Mouse (Mus musculus): ENCODE measurements at regions not wholly inside any gene's neighbourhood (a gene's known extent, or its start where the extent isn't known, plus 50 kb on each side); places are given as distances from the start of the nearest gene placed in this dataset.

DNA sequence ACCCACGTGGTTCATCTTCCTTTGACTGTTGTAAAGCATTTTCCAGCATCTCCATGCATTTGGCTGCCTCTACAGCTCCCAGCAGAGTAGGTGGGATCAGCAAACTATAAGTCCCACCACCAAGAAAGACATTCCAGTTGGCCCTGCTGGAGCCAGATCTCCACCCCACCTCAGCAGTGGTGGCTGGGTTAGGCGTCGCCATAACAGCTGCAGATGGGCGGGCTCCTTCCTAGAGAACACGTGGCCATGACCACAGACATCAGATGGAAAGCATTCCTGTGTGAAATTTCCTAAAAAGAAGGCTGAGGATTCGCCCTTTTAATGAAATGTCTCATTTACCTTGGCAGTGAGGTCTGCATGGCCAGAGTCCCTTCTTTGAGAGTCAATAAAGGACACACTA lies 140.0 kb upstream of the Bmp4 start:
- DNase-seq (ENCODE audit: low spot score in 2 of 2), result no peak

DNA sequence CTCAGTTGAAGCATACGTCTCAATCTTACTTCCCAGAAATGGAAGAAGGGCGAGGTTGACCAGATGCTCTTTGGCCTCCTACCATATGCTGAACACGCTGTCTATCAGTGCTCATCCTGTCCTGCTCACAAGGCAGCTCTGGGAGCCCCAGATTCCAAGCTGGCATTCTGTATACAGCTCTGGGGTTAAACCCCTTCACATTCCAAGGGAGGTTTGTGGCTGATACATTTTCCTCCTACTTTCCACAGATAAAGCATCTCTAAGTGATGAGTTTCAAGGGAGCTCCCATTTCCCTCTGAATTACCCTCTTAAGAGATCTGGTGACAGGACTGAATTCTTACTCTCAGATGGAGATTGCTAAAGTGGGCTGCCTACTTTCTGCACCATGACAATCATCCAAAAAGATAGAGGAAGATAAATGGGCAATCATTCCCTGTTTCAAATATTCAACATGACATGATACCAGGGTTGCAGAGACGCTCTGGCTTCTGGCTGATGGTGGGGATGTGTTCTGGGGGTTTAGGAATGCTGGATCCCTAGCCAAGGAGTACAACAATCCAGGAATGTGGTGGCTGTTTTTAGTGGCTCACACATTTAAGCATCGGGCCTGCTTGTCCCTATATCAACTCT lies 138.7 kb upstream of the Bmp4 start:
- DNase-seq (ENCODE audit: low spot score in 2 of 2), result no peak

- no peak for DNase-seq (ENCODE audit: low spot score in 2 of 2)
Observed at GRCm38 (mm10) chr14:46517258-46517657, 126.8 kb upstream of the Bmp4 start.

- peak in 1 of 2 experiments; percentile 18 for DNase-seq (ENCODE audit: low spot score in 2 of 2)
Observed at GRCm38 (mm10) chr14:46516285-46516684, 125.8 kb upstream of the Bmp4 start.

DNA sequence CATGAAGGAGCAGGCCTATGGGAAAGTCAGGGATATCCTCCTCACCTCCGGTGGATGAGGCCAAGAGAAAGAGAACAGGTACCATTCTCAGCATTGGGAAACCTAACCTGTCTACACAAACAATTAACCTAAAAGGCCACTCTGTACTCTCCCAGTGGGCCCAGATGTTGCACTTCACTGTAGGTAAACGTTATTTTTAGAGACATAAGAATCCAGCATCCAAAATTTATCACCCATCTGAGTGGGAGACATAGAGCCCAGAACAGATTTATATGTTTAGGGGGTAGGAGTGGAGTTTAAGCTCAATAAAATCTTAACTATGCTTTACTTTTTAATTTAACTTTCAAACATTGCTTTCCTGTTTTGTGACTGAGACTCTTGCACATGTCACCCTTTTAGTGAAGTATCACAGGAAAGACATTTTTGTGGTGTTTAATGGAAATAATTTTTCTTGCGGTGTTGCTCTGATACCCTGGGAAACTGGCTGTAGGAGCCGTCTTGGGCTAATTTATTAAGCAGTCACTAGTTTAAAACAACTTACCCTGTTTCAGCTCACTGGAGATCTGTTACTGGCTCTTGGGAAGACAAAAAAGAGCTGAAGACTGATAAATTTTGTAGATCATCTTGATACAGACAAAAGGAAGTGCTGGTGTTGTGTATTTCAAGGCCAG lies 123.9 kb upstream of the Bmp4 start:
- no peak for DNase-seq (ENCODE audit: low spot score in 2 of 2)

GRCm38 (mm10) chr14:46512118-46512517 lies 121.6 kb upstream of the Bmp4 start:
- DNase-seq (ENCODE audit: low spot score in 2 of 2), result peak in 1 of 2 experiments; percentile 22

DNA sequence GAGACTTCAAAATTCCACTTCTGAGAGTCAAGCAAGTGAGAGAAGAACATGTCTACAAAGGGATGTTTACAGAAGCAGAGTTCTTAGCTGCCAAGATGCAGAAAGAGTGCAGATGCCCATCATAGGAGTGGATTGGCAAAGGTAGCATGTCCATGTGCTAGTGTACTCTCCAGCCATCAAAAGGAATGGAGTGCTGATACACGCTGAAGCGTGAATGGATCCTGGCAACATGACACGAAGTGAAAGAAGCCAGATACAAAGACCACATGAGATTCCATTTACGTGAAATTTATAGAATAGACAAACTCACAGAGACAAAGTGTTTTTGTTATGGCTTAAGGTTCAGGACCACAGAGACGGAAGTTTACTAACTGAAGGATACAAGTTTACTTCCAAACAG lies 118.4 kb upstream of the Bmp4 start:
- DNase-seq (ENCODE audit: low spot score in 2 of 2), result no peak

DNA sequence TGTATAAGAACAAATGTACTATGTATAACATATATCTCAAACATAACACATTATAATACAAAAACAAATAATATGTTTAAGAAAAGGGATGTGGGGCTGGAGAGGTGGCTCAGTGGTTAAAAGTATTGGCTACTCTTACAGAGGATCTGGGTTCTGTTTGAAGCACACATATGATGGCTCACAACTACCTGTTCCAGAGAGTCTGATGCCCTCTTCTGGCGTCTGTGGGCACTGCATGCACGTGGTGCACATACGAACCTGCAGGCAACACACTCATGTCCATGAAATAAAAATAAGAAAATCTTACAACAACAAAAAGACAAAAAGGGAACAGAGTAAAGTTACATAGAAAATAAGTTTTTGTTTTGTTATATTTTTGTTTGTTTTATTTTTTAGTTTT lies 114.8 kb upstream of the Bmp4 start:
- DNase-seq (ENCODE audit: low spot score in 2 of 2), result no peak

DNA sequence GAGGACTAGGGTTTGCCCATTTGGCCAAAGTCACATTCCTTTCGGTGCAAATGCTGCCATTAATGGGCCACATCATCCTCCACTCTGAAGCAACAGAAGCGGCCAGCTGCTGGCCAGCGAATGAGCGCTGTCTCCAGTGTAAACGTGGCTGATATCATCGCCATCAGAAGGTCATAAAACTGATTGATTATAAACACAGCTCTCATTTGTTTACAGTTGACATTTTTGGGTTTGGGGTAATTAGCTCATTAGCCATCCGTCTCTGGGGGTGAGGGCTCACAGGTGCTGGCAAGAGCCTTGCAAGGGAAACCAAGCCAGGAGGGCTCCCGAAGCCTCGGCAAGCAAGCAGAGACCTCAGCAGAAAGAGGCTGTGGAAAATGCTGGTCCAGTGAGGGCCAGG lies 101.1 kb upstream of the Bmp4 start:
- peak in 1 of 2 experiments; percentile 27 for DNase-seq (ENCODE audit: low spot score in 2 of 2)

DNA sequence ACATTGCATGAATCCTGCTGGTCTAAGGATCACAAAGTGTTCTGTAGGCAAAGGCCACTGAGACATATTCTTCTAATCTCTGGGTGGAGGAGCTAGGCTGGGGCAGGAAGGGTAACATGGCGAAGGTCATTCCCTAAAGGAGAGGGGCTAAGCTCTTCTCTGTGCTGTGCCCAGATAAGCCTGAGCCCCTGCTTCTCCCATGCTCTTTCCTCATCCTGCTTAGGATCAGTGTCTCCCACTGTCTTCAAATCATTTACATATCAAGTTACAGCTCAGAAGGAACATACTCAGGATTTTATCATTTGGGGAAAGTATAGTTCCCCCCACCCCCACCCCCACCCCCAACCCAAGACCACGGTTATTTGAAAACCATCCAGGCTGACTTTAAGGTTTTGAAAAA lies 100.7 kb upstream of the Bmp4 start:
- DNase-seq (ENCODE audit: low spot score in 2 of 2), result peak in 1 of 2 experiments; percentile 9

GRCm38 (mm10) chr14:46487551-46487950 lies 97.1 kb upstream of the Bmp4 start:
- DNase-seq (ENCODE audit: low spot score in 2 of 2), result no peak

DNA sequence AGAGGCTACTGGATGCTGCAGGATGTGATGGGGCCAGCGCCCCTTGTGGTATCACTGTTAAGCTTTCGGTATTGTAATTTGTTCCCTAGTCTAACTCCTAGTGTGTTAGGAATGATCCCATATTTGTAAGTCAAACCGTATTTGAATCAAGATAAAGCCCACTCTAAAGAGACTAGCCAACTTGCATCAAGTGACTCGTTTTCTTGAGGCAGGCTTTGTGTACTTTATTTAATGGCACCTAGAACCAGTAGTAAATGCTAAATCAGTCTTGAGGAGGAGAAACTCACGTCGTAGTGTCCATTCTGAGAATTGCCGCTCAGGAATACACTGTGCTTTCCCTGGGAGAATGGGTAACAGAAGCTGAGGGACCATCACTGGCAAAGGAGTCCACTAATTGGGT lies 89.9 kb upstream of the Bmp4 start:
- DNase-seq (ENCODE audit: low spot score in 2 of 2), result no peak

DNA sequence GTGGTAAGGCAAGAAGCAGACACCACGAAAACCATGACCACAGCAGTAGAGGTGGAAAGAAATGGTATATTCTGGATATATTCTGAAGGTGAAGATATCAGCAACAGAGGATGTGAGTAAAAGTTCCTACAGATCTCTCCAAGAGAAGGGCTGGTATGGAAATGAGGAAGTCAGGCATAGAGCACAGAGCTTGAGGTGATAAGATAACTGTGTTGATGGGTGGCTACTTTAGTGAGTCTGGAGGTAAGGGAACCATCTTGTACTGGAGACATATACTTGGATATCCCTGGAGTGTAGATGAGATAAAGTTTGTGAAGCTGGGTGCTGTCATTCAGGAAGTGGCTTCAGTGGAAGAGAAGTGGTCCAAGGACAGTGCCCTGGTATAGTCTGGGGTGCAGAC lies 85.5 kb upstream of the Bmp4 start:
- no peak for DNase-seq (ENCODE audit: low spot score in 2 of 2)

DNA sequence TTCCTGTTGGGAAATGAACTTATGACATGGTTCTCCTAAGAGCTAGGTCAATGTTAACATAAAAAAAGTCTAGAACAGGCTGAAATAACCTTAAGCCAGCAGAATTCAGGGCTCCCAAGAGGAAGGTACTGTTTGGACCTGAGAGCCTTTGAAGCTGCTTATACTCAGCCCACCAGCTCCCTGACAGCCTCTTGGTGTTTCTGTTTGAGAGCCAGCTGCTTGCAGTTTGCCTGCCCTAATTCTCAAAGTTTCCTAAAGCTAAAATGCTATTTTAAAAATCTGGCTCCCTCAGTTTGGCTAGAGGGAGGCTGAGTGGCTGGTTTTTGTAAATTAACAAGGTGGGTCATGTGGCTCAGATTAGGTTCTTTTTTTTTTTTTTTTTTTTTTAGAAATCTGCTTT lies 72.5 kb upstream of the Bmp4 start:
- no peak for DNase-seq (ENCODE audit: low spot score in 2 of 2)

- no peak for DNase-seq (ENCODE audit: low spot score in 2 of 2)
Observed at GRCm38 (mm10) chr14:46461960-46462359, 71.5 kb upstream of the Bmp4 start.

DNA sequence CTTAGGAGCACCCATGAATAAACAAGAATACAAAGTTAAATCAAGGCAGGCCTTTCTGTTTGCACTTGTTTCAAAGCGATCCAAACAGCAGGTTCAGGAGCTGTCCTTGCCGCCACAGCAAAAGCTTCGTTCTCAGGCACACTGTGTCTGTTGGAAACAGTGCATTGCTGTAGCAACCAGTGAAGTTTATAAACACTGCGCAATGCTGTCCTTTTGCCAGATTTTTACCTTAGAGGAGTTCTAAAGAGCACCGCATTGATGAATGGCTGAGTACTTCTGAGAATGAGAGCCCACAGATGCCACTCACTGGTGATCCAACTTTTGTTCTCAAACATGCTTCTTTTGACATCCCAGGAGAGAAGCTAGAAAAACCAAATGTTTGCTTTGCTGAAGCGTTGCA lies 64.0 kb upstream of the Bmp4 start:
- DNase-seq (ENCODE audit: low spot score in 2 of 2), result no peak

DNA sequence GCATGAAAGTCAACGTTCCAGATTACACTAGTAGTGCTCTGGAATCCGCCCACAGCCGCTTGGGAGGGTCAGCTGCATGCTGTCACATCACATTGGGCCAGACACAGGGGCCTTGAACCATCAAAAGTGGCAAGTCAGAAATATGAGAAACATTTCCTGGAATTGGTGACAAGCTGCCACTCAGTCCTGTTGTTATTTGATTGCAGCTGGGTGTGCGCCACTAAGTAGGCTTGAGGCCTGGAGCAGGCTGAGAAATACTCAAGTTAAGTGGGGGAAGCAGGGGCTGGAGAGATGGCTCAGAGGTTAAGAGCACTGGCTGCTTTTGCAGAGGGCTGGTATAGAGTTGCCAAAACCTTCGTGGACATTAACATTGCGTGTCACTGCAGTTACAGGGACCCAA lies 51.2 kb upstream of the Bmp4 start:
- no peak for DNase-seq (ENCODE audit: low spot score in 2 of 2)
